Mouse (Mus musculus) cerebellum, adult 2 months (tissue): ENCODE measurements around the gene Alk.

Experiments used
- CTCF ChIP-seq: fragments of 200-500 bp; IDR thresholded peaks from 2 replicates; pipeline ENCODE4 v1.5.1; 2011; ENCODE audit warnings: low read depth, mild to moderate bottlenecking, control low read depth, low read length, moderate library complexity, borderline replicate concordance; ENCODE audit not compliant: insufficient read depth
- POLR2A ChIP-seq: fragments of 200-500 bp; IDR thresholded peaks from 2 replicates; pipeline ENCODE4 v1.6.1; 2011; ENCODE audit warnings: low read length, control low read depth, borderline replicate concordance; ENCODE audit not compliant: insufficient read depth

DNA sequence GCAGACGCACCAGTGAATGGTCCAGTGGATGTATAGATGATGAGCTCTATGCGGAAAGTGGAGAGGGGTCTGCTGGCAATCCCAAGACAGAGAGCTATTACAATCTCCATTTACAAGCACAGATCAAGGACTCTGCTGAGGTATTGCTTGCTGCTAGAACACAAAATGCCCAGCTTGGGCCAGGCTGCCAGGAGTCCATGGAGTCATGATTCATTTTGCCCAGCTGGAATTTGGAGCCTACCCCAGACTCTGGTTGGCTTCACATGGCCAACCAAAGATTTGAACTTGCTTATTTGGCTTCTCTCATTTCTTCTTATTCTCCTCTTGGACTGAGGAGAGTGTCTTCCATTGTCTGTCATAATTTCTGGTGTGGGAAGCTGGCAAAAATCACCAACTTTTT is 558.8 kb downstream of the Alk start:
- TF ChIP-seq CTCF (no peak), POLR2A (no peak)
